Mouse (Mus musculus) left cerebral cortex, postnatal 4 days (tissue): Measurements from ENCODE around the gene Cdhr3. TPM values are rescaled to one million over a fixed set of nuclear protein-coding genes. Genes with fewer than 3 reads are reported as not detected.

ENCODE experiments used
- DNase-seq: peaks from one replicate; pipeline ENCODE4 v3.0.0-alpha.2; 2022
- intact Hi-C: fragments of 180-260 bp; cut with DNase I; formaldehyde crosslinking; loops from one replicate; pipeline ENCODE4 v1.15.1; 2025
- total RNA-seq, 2 experiments: library from RNA; stranded (reverse); gene quantifications; 2 replicates each; pipeline ENCODE4 v1.2.3; 2021

The Cdhr3 gene
- total RNA-seq, result 1 to 10 TPM in 1 of 2 experiments, under 1 TPM in 1; 0.76 to 1.4 TPM

DNA sequence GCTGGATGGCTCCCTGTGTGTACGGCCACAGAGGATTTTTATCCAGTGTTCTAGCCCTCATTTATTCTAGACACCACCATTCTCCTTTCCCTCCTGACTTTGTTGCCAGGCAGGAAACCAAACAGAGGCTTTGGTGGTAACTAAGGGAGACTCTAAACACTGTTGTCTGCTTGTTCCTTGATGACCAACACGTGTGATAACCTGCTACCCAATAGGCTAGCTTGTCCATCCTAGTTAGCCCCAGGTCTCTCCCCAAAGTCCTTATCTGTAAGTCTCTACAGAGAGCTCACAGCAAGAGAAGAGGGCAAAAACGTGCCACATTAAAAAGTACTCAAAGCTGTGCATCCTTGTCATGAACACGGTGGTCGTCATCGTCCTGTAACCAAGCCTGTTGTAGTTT, at the start of gene Cdhr3:
Gene Cdhr3 (minus strand): TSS at position 101 of the 400 bp plus-strand sequence.
- intact Hi-C loops, result no loop called here
- no peak for DNase-seq

DNA sequence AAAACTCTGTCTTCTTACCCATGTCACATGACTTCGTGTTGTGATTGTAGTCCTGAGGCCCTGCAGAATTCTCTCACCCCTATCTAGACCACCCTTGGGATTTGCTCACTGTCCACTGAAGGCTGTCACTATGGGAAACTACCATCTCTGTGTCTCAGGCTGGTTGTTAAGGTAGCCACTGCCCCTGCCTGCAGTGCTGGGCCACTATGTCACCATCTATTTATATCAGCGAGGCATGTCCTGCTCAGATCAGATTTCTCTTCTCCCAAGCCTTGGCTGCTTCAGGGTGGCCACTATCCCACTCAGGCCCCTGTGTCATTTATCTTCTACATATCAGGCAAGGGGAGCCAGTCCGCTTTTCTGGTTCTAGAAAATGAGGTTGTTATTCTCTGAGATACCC, 46.4 kb upstream of the Cdhr3 start:
- intact Hi-C loops, result no loop called here
- DNase-seq, result no peak

DNA sequence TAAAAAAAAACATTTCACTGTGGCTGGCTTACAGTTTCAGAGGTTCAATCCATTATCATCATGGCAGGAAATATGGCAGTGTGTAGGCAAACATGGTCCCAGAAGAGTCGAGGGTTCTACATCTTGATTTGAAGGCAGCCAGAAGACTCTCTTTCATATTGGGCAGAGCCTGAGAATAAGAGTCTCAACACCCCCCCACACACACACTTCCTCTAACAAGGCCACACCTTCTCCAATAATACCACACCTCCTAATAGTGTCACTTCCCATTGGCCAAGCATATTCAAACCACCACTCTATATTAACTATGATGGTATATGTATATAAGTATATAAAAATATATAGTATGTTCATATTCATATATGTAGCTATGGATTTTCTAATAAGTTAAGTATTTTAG, 45.2 kb upstream of the Cdhr3 start:
- intact Hi-C loops, result no loop called here
- no peak for DNase-seq

DNA sequence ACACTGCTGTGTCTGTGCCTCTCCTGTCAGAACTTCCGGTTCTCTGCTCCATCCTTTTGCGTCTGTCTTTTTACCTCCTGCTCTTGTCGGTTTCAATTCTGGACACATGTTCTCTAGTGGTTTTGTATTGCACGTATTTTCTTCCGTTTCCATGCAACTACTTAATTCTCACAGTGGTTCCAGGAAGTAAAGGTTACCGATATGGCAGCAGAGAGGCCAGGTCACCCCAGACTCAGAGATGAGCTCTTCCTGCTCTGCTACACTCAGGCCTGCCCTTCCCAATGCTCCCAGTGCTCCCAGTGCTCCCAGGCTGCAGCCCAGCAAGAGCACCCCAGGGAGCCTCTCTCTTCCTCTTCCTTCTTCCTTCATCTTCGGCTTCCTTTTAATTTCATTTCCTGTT, 39.1 kb upstream of the Cdhr3 start:
- intact Hi-C loops, result no loop called here
- DNase-seq, result no peak

DNA sequence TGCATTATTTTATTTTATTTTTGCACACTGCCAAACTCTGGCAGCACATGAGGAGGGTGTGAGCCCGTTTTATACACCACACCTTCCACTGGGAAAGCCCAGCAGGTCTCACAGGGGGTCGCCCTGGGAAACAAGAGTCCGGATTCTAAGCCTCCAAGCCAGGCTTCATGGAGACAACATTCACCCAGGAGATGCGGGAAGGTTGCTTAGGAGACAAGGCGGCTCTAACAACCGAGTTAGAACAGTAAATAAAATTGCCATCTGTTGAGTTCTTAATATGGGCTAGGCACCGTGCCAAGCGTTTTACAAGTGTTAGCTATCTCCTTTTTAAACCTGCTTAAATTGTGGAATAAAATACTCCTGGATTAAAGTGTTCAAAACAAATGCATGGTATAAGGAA, 37.7 kb upstream of the Cdhr3 start:
- intact Hi-C loops, result no loop called here
- no peak for DNase-seq

DNA sequence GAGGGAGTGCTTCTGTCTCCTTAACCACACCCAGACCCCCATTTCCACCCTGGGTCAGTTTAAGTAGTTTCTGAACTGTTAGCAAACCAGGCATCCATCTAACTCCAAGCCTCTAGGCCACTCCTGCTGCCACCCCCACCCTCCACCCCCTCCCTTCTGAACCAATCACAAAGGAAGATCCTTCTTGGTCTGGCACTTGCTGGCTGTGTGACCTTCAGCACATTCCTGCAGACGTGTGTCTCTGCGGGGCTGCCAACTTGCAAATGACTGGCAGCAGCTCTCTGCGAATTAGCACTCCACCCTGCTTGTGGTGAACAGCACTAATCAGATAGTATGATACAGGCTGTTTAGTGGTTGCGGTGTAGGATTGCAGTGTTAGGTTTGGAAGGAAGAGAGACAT, 36.7 kb upstream of the Cdhr3 start:
- intact Hi-C loops, result no loop called here
- no peak for DNase-seq

DNA sequence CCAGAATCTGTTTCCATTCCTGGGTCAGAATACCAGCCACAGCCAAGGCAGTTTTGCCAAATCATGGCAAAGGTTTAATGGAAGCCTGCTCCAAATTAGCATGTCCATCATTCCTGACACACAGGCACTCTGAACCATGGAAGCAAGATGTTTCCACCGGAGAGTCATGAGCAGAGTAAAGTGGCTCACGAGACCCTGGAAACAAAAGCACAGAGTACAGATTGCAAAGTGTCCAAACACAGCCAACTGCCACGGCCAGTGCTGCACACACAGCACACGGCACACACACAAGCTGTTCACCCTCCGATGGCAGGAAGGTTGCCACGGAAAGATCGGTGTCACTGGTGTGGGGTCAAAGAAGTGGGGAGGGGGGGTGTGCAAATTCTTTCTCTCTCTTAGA, 36.0 kb upstream of the Cdhr3 start:
- no peak for DNase-seq
- intact Hi-C loops, result no loop called here

DNA sequence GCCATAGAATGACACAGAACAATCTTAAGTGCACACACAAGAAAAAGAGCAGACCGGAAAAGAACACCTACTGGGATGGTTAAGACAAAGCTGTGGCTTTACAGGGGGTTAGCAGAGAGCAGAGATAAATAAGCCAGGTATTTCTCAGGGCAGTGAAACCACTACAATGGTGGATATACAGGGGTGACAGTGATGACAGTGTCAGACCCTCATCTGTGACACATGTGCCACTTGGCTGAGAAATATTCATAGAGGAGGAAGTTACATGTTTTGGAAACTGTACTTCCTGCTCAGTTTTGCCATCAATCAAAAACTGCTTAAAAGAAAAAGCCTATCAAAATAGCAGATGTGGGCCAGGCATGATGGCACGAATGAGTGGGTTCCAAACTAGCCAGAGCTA, 35.4 kb upstream of the Cdhr3 start:
- no peak for DNase-seq
- intact Hi-C loops, result no loop called here

DNA sequence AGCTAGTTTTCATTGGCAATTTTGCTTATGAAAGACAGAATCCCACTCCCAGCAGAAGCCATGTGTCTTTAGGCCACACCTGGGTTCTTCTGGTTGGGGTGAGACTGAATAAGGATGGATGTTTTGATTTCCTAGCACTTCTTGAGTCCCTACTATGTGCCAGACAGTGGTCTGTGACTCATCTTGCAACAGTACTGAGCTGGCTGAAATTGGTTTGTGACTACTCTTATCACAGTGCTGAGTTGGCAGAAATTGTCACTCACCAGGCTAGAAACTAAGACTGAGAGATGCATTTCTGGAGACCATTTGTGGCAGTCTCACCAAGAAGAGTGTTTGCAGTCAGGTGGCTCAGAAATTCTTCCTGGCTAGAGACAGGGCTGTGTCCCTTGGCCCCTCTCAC, 33.6 kb upstream of the Cdhr3 start:
- intact Hi-C loops, result no loop called here
- DNase-seq, result no peak

DNA sequence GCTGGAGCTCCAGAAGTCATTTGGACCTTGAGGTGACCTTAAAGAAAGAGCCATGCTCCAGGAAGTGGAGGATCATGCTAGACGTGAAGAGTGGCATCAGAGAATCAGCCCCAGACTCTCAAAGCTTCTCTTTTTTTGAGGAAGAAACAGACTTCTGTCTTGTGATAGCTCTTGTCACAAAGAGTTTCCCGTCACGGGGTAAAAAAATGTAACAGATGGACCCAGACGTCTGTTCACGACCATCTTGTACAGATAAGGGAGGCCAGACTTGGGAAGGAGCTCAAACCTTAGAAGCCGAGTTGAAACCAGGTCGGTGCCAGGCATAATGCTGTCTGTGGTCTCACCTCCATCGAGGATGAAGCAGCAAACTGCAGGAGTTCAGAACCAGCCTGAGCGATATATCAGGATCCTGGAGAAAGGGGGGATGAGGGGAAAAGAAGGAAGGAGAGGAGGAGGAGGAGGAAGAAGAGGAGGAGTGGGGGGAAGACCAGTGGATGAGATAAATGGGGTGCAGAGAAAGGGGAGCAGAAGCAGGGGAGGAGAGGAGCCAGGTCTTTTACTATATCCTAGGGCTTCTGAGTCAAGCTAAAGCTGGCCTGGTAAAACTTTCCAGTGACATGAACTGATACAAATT, 33.0 kb upstream of the Cdhr3 start:
- intact Hi-C loops, result no loop called here
- DNase-seq, result no peak

DNA sequence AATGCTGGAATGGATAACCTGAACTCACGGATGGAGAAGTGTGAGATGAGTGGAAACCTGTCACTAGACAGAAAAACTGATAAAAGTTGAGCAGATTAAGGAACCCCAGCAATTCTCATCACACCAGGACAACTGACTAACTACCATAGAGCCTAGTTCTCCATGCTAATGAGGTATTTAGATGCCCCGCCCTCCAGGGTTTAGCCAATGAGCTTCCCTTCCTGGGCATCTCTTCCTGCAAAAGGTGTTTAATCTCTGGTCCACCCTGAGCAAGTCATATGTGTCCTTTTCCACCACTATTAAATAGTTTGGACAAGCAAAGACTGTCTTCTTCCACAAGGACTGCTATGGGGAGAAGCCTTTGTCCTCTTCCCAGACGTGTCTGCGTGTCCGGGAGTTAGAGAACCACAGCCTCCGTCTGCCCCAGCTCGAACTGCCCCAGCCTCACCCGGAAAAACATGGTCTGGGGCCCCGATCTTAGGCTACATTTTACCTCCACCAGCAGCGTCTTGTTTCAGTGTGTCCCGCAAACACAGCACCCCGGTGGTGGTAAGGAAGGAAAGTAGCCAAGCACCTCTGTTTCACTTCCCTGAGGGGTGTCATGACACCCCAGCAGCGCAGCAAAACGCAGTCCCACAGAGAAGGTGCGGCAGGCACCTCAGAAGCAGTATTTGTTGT, 26.1 kb upstream of the Cdhr3 start:
- intact Hi-C loops, result no loop called here
- DNase-seq, result no peak

DNA sequence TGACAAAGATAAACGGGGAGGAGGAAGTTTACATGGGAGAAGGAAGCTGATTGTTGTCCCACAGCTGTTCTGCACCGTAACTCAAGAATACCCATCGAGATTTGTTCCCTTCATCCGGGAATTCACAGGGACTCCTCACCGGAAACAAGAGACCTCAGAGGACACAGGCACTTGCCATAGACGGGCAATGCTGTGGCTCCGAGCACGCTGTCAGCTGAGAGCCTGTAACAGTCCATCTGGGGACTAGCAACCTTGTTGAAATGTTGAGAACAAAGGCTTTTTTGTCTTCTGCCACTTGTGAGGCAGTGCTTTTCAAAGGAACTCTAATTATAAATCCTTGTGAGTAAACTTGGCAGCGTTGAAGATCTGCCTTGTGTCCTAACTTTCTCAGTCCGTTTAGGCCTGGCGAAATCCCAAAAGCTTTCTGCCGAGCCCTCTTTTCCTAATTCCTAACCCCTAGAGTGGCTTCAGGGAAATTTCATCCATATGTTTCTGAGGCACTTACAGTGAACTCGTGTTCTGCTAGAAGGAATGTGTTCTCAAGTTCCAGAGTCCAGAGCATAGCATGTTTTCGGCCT, 18.3 kb upstream of the Cdhr3 start:
- peak; percentile 45 for DNase-seq
- intact Hi-C loops, result no loop called here

DNA sequence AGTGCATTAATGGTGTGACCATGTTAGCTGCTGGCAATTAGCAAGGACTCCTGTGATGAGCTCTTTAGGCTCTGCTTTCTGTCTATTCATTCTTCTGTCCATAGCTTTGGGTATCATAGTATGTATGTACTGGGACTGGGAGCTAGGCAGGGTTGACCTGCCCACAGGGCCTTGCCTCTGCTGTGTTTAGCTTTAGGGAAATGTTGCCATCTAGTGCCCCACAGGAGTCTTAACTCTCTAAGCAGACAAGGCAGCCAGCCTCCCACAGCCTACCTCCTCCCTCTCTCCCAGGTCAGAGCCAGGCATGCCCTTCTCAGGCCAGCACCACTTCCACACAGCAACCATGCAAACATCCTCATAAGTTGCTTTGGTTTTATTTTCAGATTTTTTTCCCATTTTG, 16.9 kb upstream of the Cdhr3 start:
- intact Hi-C loops, result loop anchor here (5.0 kb wide), 1 partner anchor 82 kb away; no protein-coding TSS in a partner anchor
- DNase-seq, result peak; percentile 32

DNA sequence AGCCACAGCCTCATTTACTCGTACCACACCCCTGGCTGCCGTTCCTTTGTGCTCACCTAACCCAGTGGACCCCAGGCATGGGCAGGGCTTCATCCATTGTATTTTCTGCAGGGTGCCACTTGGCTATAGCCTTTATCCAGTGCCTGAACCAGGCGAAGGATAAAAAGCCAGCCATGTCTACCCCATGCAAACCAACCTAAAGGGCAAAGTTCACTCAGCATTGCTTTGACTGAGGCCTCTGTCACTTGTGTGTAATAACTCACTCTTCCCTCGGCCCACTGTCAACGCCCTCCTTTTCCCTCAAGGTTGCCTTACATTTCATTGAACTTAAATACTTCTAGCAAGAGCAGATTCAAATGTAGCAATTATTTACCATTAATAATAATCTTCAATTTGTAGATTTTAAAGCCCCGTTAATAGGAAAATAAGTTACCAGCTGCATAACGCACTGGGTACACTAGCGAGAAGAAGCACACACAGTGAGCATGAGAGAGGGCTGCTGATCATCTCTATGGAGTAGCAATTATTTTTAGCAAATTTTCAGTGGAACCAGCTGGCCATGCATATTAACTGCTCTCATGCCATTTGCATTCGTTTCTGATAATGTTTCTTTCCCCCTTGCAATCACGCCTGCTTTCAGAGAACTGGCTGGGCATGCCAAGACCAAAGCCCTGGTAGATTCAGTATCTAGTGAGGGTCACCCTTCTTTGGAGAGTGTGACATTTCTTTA, 13.9 kb upstream of the Cdhr3 start:
- intact Hi-C loops, result loop anchor here (5.0 kb wide), 1 partner anchor 79 kb away; no protein-coding TSS in a partner anchor
- DNase-seq, result no peak

DNA sequence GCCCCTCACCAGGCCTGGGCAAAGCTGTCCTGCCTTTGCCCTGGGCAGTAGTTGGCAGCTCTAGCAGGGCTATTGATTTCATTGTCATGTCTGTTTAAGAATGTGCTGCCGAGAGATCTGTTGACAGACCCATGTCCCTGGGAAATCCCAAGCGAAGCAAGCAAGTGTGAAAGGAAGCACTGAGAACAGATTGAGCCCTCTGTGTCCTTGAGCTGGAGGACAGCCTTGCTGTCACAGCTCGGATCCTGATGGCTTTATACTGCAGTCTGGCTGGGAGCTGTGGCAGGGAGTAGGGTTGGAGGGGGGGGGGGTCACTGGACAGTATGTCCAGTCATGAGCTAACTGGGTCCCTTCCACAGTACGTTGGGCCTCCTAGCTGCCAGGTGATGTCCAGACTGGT, 13.0 kb upstream of the Cdhr3 start:
- intact Hi-C loops, result loop anchor here (5.0 kb wide), 1 partner anchor 78 kb away; no protein-coding TSS in a partner anchor
- DNase-seq, result peak; percentile 43

DNA sequence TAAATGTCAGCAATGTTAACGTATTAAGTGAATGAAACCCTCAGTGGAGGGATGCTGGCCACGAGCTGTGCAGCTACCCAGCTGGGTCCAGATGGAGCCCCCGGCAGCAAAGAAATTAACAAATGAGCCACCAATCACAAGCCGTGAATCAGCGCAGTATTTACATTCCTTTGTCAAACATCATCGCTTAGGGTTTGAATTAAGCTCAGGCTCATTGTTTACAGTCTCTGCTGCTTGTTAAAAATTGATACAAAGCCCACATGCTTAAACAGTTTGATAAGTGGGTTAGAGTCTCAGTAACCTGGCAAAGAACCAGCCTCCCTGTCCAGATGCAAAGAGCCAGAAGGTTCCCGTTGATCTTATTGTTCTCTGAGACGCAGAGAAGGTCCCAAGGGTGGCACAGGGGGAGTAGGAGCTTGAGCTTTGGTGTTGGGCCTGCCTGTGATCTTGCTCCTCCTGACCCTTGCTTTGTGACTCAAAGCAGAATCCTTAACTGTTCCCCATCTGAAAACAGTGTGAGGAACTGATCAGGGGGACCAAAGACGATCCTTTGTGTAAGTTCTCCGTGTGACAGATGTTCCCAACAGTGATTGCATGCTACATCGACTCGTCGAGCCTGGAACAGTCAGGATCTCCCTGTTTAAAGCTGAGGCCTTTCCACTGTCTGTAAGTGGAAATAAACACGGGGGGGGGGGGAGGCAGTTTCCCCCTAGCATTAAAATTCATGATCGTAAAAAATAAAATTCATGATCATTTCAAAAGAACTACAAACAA, 9.9 kb upstream of the Cdhr3 start:
- intact Hi-C loops, result no loop called here
- DNase-seq, result no peak

DNA sequence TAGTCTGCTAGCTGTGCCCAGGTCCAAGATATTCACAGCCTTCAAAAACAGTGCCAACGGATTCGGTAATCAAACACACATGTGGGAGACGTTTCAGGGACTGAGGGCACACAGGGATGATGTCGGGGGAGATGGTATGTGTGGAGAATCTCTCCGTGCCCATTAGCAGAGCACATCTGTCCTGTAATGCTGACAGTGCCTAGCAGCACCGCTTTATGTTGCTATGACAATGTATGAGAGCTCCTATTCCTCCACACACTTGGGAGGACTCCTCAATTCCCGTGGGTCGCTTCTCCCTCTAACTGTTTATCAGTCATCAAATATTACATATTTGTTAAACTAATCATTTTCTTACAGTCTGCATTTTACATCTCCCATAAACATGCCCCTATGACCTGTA, 9.0 kb upstream of the Cdhr3 start:
- no peak for DNase-seq
- intact Hi-C loops, result no loop called here

DNA sequence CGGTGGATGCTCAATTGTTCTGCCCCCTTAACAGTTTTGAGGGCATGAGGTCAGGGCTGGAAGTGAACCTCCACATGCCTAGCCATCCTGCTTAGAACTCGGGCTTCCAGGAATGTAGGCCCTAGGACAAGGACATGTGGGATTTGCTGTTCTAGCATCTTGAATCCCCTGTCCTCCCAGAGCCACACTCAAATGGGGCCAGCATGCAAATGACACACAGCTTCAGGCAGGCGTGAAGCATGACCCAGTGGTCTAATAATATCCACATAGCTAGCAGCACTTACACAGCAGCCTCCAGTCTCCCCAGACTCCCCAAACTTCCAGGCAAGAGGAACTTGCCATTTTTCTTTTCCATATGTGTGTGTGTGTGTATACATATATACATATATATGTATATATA, 3.3 kb upstream of the Cdhr3 start:
- intact Hi-C loops, result no loop called here

DNA sequence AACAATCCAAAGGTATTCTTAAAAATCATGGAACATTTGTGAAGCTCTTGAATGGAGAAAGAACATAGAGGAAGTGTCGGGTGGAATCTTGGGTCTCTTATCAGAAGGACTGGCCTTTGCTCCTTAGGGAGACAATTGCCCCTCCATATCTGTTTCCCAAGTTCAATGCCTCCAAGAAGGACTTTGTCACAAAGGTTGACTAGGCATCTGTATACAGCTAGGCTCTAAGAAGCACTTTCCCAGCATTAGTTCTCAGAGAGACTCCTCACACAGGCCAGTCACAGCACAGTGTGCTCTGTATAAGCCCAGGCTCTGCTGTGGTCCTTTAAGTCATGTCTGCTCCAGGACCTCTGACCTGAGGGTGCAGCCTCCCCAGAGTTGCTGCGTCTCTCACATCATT, 479 bp downstream of the Cdhr3 start:
- DNase-seq, result no peak
- intact Hi-C loops, result no loop called here

More for the DNA sequence above, 3.3 kb upstream of the Cdhr3 start:
- no peak for DNase-seq

DNA sequence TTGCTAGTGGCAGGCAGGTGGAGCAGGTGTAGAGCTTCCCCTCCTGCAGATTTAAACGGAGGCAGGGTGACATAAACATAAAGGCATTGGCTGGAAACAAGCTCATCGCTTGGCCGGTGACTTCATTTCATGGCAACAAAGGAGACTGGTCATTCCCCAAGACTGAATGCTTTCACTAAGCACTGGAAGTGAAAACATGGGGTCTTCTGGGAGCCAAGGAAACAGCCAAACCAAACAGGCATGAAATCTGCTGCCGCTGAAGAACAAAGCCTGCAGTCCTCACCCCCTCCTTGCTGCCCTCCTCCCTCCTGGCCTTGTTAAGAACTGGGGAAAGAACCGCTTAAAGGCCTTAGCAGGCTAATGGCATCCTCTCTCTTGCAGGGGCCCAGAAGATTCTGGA, 6.5 kb downstream of the Cdhr3 start:
- peak; percentile 20 for DNase-seq
- intact Hi-C loops, result no loop called here

DNA sequence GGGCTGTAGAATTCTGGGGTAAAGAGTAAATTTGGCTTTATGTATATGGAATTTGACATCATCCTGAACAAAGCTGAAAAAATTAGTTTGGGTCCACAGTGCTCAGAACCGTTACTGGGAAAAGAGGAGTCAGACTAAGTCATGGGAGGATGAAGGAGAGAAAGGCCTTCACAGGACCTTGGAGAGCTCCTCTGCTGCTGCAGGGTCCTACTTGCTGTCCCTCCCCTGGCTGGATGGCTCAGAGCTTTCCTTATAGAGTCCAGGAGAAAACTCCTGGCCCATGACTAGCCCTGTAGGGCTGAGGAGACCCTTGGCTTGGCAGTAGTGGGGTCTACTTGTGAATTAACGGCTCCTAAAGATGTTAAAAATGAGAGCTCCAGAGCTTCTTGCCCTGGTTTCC, 8.0 kb downstream of the Cdhr3 start:
- intact Hi-C loops, result no loop called here

More for the DNA sequence above, 8.0 kb downstream of the Cdhr3 start:
- no peak for DNase-seq
